Mouse (Mus musculus) midbrain, embryonic 10.5 days (tissue): ENCODE results near the gene Dnah6. TPM values are rescaled to one million over a fixed set of nuclear protein-coding genes. Genes with fewer than 3 reads are reported as not detected.

Source experiments
- DNase-seq: peaks from one replicate; pipeline ENCODE4 v3.0.0-alpha.2; 2017; ENCODE audit warnings: low spot score
- H3K27ac ChIP-seq: fragments of 300-500 bp; sonication (generic); replicated peaks from 2 replicates; pipeline ENCODE4 v1.5.1; 2016; ENCODE audit warnings: mild to moderate bottlenecking
- H3K27me3 ChIP-seq: fragments of 300-500 bp; sonication (generic); 2 replicates; pipeline ENCODE4 v1.6.1; 2016; ENCODE audit warnings: low read depth, mild to moderate bottlenecking; ENCODE audit not compliant: poor library complexity, severe bottlenecking
- H3K36me3 ChIP-seq: fragments of 300-500 bp; sonication (generic); 2 replicates; pipeline ENCODE4 v1.6.1; 2016; ENCODE audit warnings: mild to moderate bottlenecking, moderate library complexity
- H3K4me1 ChIP-seq: fragments of 300-500 bp; sonication (generic); 2 replicates; pipeline ENCODE4 v1.6.1; 2016
- H3K4me3 ChIP-seq: fragments of 300-500 bp; sonication (generic); 2 replicates; pipeline ENCODE4 v1.5.1; 2016; ENCODE audit warnings: mild to moderate bottlenecking, moderate library complexity
- H3K9me3 ChIP-seq: fragments of 300-500 bp; sonication (generic); replicated peaks from 2 replicates; pipeline ENCODE4 v1.6.1; 2016; ENCODE audit warnings: mild to moderate bottlenecking
- WGBS: fragments of 180-500 bp; shearing (Covaris S2); methylation state at CpG from one replicate; pipeline ENCODE4 v1.1.7; 2016; 5-methylcytosine and 5-hydroxymethylcytosine counted together
- polyA plus RNA-seq: library from polyadenylated mRNA; unstranded; fragments of >200 nt; fragmentation: Nextera tagmentation; extraction: Ambion mirVana; gene quantifications from 2 replicates; pipeline ENCODE4 v1.2.1, GENCODE M21; 2016

Dnah6 gene
- polyA plus RNA-seq: 0.04 and 0.05 TPM in 2 replicates

DNA sequence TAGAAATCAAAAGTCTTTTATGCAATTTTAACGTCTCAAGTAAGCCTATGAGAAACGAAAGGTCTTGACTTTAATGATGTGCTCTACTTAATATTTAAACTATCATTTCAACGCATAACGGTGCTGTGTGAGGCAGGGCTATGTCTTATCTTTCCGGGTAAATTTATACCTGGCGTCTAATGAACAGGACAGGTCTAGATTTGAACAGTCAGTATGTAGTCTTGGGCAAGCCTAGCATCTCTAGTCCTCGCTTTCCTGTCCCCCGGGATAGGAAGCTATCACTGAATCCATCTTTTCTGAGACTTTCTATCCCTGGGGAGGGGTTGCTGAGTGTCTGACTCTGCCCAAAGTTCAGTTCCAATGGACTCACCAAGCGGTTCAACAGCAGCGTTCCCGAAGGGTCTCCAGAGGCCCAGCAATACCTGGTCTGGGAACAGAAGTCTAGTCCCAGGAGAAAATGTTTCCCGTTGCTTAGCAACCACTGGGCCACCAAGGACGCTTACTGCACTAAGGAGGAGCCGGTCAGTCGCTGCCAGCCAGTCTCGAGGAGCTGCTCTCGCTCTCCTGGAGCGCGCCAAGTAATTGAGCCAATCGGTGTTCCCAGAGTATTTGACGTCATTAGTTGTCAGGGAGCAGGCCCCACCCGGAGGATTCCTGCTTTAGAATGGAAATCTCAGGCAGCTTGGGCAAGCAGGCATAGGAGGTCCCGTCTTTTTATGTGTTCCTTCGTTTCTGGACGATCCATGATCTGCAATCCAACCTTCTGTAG lies at the start of gene Dnah6:
TSS of gene Dnah6 (minus strand) at position 463 of the 769 bp plus-strand sequence.
- WGBS: 33% methylated on average over 25 of the region's 25 CpGs
- Histone ChIP-seq H3K27ac (peak within 1 kb of the TSS; percentile 42; the same call in 1 of the 2 replicates), H3K4me3 (peak within 1 kb of the TSS; percentile 52), H3K27me3 (no peaks in the 10 kb centered on the region), H3K4me1 (peaks cover 16% of the 10 kb centered on the region), H3K36me3 (no peaks in the 10 kb centered on the region), H3K9me3 (no peaks in the 10 kb centered on the region)
- peak; percentile 90 for DNase-seq

DNA sequence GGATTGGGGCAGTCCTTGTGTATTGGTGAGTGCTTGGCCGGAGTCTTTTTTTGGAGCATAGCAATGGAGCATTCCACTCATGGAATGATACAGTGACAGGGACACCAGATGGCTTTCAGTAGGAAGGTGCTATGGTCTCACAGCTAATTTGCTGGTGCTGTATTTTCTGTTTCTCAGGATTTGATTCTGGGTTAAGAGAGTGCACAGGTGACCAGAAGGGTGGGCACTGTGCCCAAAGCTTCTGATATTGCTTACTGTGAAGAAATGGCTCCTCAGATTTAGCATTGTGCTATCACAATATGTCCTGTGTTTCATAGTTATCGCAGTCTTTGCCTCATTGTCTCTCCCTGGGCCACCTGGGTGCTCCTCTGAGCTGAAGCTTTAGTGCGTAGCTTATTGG lies 47.9 kb upstream of the Dnah6 start:
- H3K36me3 ChIP-seq: peaks cover 94% of the 10 kb centered on the region
- no peak for DNase-seq

DNA sequence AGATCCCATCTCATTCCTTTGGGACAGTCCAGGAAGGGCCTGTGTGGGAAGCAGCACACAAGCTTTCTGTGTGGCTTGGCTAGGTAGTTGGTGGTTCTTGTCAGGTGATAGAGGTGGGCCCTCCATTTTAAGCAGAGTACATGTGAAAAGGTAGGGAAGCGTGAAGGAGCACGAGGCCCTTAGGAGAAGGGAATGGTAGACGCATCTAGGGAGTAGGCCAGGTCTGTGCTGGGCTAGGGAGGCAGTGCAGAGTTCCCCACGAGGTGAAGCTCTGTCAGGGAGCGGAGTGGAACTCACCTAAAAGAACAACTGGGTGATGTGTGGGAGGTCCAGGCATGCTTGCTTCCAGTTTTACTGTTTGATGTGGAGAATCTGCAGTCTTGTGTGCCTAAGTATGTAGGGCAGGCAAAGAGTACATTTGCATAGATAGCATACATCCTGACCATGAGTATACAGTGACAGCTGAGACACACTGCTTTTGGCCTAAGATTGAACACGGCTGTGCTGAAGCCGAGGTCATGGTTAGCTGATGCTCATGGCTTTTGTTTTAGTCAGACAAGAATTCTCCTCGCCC lies 46.4 kb upstream of the Dnah6 start:
- H3K27ac ChIP-seq: no peak overlapping the region
- peaks cover 94% of the 10 kb centered on the region for H3K36me3 ChIP-seq
- DNase-seq: no peak
- no peaks in the 10 kb centered on the region for H3K27me3 ChIP-seq
- H3K4me3 ChIP-seq: no peak overlapping the region
- 96% methylated on average over 8 of the region's 8 CpGs for WGBS
- peaks cover 22% of the 10 kb centered on the region for H3K4me1 ChIP-seq
- H3K9me3 ChIP-seq: no peaks in the 10 kb centered on the region

More for the DNA sequence above, 47.9 kb upstream of the Dnah6 start:
- 95% methylated on average over 3 of the region's 3 CpGs for WGBS
- Histone ChIP-seq H3K27ac (no peak overlapping the region), H3K4me1 (peaks cover 15% of the 10 kb centered on the region), H3K9me3 (no peaks in the 10 kb centered on the region), H3K4me3 (no peak overlapping the region), H3K27me3 (no peaks in the 10 kb centered on the region)

DNA sequence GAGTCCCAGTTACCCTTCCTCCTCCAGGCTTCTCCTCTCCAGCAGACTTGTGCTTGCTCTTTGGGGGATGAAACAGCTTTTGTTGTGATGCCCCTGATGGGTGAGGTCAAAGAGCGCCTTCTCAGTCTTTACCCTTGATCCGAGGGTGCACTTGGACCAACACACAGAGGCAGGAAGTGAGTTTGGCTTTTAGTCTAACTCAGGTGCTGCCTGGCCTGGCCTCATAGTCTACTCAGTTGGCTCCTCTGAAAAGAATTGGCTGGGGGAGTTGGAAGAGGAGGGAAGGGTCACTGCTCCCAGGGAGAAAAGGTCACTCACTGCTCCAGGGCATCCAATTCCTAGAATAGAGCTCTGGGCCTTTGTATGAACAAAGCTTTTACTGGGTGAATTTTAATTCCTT lies 43.4 kb upstream of the Dnah6 start:
- Histone ChIP-seq H3K36me3 (peaks cover 92% of the 10 kb centered on the region), H3K27ac (peak overlapping the region; percentile 64), H3K4me3 (no peak overlapping the region), H3K4me1 (peaks cover 22% of the 10 kb centered on the region), H3K9me3 (no peaks in the 10 kb centered on the region), H3K27me3 (no peaks in the 10 kb centered on the region)
- DNase-seq: peak; percentile 40
- WGBS: 23% methylated on average over 2 of the region's 2 CpGs

DNA sequence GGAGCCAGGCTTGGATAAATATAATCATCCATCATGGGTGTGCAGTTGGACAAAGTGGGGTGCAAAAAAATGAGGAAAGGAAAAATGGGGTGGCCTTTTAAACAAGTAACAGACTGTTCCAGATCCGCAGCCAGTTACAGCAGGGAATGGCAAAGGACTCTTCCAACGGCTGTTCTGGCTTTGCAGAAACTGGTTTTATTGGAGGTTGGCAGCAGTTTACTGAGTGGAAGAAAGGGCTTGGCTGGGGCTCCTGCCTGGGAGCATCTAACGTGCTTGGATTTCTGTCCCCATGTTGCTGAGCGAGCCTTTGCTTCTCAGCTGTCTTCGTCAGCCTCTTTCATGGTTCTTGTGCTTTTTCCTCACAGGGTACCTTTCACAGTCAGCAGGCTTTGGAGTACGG lies 38.7 kb upstream of the Dnah6 start:
- Histone ChIP-seq H3K4me3 (no peak overlapping the region), H3K4me1 (peaks cover 14% of the 10 kb centered on the region), H3K9me3 (no peaks in the 10 kb centered on the region), H3K27me3 (no peaks in the 10 kb centered on the region), H3K27ac (no peak overlapping the region), H3K36me3 (peaks cover 85% of the 10 kb centered on the region)
- WGBS: 93% methylated on average over 6 of the region's 6 CpGs
- no peak for DNase-seq

DNA sequence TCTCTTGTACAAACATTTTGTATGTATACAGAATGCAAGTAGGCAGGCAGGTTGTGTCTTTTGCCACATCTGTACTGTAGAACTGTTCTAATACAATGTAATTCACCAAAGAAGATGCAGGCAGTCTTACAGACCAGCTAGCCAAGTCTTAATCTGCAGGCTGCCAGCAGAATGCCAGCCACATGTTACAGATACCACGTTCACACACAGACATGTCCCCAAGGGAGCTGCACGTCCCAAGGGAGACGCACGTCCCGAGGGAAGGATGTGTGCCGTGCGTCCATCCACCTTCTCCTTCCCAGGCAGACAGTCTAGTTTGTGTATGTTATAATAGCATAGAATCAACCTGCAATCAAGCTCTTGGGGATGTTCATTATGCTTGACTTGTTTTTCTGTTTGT lies 35.6 kb upstream of the Dnah6 start:
- peaks cover 57% of the 10 kb centered on the region for H3K36me3 ChIP-seq

DNA sequence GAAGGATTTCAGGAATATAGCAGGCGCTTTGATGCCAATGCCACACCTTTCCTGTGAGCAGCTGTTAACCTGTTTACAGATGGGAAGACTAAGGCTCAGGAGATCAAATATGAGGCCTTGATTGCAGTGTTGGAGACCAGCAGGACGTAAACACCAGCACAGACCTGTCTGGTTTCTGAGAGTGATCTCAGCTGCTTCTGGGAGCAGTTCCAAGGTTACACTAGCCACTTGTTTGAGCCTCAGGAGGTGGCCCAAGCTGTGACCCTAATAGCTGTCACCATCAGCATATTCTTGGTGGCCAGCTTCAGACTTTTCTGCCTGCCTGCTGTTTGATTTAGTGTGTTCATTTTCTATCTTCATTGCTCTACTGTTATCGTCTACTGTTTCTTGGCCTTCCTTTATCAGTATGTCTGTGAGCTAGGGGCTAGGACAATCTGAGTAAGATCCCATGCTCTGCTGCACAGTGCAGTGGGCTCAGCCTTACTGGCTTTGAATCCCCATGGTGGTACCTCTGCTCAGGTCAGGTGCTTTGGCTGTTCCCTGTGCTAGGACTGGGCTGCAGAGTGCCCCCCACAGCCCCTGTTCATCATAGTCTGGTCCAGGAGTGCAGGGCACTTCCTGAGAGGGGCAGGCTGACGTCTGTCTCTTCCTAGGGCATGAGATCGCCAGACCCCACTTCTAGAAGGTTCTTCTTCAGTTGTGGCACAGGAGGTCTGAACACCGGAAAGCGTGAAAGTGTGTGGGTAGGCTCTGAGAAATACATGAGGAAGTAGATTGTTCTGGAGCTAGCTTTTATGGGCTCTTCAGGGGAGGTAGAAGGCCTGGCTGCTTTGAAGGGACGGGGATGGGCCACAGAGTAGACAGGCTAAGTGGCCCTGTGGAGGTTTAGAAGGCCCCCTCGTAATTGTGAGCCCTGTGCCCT lies 33.1 kb upstream of the Dnah6 start:
- WGBS: 87% methylated on average over 9 of the region's 9 CpGs
- no peaks in the 10 kb centered on the region for H3K27me3 ChIP-seq
- H3K27ac ChIP-seq: no peak overlapping the region
- peak; percentile 5 for DNase-seq
- no peaks in the 10 kb centered on the region for H3K9me3 ChIP-seq
- no peak overlapping the region for H3K4me3 ChIP-seq
- H3K4me1 ChIP-seq: peaks cover 7% of the 10 kb centered on the region
- peaks cover 32% of the 10 kb centered on the region for H3K36me3 ChIP-seq

More for the DNA sequence above, 35.6 kb upstream of the Dnah6 start:
- WGBS: 93% methylated on average over 7 of the region's 7 CpGs
- H3K4me1 ChIP-seq: no peaks in the 10 kb centered on the region; the same call in 1 of the 2 replicates
- no peaks in the 10 kb centered on the region for H3K9me3 ChIP-seq
- H3K4me3 ChIP-seq: no peak overlapping the region
- H3K27me3 ChIP-seq: no peaks in the 10 kb centered on the region
- no peak for DNase-seq
- H3K27ac ChIP-seq: no peak overlapping the region

DNA sequence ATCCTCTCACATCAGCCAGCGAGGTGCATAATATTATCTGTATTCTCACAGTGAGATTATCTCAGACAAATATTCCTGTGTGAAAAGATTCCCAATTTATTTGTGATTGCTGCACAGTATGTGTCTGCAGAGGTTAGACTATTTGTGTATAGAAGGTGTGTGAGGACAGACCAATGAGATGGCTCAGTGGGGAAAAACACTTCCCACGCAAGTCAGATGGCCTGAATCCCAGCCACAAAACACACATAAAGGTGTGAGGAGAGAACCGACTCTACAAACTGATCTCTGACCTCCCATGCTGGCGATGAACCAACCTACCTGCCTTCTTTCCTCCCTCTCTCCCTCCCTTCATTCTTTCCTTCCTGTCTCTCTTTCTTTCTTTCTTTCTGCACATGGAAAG lies 32.1 kb upstream of the Dnah6 start:
- Histone ChIP-seq H3K27me3 (no peaks in the 10 kb centered on the region), H3K27ac (no peak overlapping the region), H3K4me3 (no peak overlapping the region), H3K36me3 (peaks cover 22% of the 10 kb centered on the region), H3K9me3 (no peaks in the 10 kb centered on the region), H3K4me1 (peaks cover 13% of the 10 kb centered on the region)
- no peak for DNase-seq
- 94% methylated on average over 4 of the region's 4 CpGs for WGBS

DNA sequence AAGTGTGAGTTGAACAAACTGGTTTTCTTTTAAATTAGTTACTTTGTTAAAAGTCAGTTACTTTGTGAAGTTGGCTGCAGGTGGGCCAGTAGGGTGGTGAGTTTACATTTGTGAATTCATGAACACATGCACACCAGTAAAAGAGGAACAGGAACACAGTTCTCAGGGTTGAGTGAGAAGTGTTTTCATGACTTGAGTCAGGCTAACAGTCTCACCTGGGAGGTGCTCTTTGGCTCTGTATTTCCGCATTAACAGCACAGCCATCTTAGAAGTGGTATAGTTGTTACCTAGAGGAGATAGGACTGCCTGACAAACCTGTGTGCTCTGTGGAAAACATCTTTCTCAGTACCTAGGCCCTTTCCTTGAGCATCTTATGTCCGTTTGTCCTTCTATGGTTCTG lies 31.6 kb upstream of the Dnah6 start:
- peaks cover 13% of the 10 kb centered on the region for H3K4me1 ChIP-seq
- H3K4me3 ChIP-seq: no peak overlapping the region
- peaks cover 16% of the 10 kb centered on the region for H3K36me3 ChIP-seq

DNA sequence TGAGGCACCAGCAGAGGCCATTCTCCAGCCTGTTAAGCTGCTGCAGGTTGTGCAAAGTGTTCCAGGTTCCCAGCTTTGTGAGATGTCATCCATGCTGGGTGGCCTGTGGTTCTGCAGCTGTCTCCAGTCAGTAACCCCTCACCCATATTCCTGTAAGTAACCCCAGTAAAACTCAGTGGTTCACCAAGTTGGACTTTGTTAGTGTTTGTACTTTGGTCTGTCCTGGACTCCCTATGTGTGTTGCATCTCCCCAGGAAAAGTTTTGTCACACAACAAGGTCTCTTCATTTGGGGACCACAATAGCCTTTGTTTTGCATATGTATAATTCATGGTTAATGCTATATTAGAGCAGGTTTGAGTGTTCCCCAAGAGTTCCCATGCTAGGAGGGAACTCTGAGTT lies 30.9 kb upstream of the Dnah6 start:
- H3K4me1 ChIP-seq: peaks cover 16% of the 10 kb centered on the region
- no peaks in the 10 kb centered on the region for H3K9me3 ChIP-seq
- peaks cover 11% of the 10 kb centered on the region for H3K36me3 ChIP-seq
- no peak overlapping the region for H3K4me3 ChIP-seq
- no peak overlapping the region for H3K27ac ChIP-seq
- H3K27me3 ChIP-seq: no peaks in the 10 kb centered on the region
- DNase-seq: no peak

More for the DNA sequence above, 31.6 kb upstream of the Dnah6 start:
- no peak for DNase-seq
- 94% methylated on average over 2 of the region's 2 CpGs for WGBS
- Histone ChIP-seq H3K27me3 (no peaks in the 10 kb centered on the region), H3K27ac (no peak overlapping the region), H3K9me3 (no peaks in the 10 kb centered on the region)

DNA sequence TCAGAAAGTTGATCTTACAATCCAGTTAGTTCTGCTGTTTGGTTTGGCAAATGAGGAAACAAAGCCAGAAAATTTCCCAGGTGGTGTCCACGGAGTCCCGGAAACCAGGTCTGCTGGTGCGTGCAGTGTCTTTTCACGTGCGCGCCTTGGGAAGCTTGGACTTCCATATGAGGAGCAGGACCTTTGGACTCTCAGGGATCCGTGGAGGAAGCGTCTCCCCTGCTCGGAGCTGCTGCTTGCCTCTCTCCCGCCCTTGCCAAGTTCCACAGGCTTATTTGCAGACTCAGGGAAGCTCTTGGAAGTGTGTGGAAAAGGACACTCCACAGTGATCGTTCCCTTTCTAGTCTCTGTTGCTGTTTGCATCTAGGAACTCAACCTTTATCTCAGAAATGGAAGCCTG lies 29.9 kb upstream of the Dnah6 start:
- DNase-seq: no peak
- H3K27me3 ChIP-seq: no peaks in the 10 kb centered on the region
- WGBS: 92% methylated on average over 11 of the region's 11 CpGs
- H3K9me3 ChIP-seq: no peaks in the 10 kb centered on the region
- H3K4me3 ChIP-seq: no peak overlapping the region
- H3K4me1 ChIP-seq: peaks cover 16% of the 10 kb centered on the region
- peaks cover 1% of the 10 kb centered on the region; the same call in 1 of the 2 replicates for H3K36me3 ChIP-seq
- H3K27ac ChIP-seq: no peak overlapping the region

DNA sequence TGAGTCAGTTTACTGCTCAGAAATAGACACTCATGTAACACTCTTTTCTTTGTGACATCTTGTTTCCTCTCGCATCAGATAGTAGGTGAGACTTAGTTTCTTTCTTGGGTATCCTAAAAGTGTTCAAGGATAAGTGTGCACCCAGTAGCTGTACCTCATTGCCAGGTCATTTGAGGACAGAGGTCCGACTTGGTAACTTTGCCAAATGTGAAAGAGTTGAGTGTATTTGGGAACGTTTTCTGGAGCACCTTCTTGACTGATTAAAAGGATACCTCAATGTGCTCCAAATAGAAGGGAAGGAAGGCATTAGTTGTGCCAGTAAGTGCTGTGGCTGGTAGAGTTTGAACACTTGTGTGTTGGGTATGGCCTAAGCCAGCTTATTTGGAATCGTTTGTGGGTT lies 28.4 kb upstream of the Dnah6 start:
- Histone ChIP-seq H3K36me3 (no peaks in the 10 kb centered on the region), H3K27ac (no peak overlapping the region), H3K4me1 (peaks cover 16% of the 10 kb centered on the region), H3K9me3 (no peaks in the 10 kb centered on the region), H3K4me3 (peak overlapping the region; percentile 94; the same call in 1 of the 2 replicates), H3K27me3 (no peaks in the 10 kb centered on the region)
- DNase-seq: no peak
- WGBS: 88% methylated on average over 4 of the region's 4 CpGs
